Mouse (Mus musculus) E14TG2a.4 (cell line): Measurements from ENCODE around the gene Mak.

ENCODE experiments used
- CTCF ChIP-seq: conservative IDR thresholded peaks from 2 replicates; pipeline ENCODE4 v1.5.1; 2014; ENCODE audit warnings: low read length
- POU5F1 ChIP-seq: IDR thresholded peaks from 2 replicates; pipeline ENCODE4 v1.6.1; 2014; ENCODE audit warnings: low read length, borderline replicate concordance

GRCm38 (mm10) chr13:41018236-41018635 lies 61.3 kb downstream of the Mak start:
- TF ChIP-seq CTCF (no peak), POU5F1 (no peak)
